ENCODE assay signal across 8 mouse cellular contexts in the genomic region with DNA sequence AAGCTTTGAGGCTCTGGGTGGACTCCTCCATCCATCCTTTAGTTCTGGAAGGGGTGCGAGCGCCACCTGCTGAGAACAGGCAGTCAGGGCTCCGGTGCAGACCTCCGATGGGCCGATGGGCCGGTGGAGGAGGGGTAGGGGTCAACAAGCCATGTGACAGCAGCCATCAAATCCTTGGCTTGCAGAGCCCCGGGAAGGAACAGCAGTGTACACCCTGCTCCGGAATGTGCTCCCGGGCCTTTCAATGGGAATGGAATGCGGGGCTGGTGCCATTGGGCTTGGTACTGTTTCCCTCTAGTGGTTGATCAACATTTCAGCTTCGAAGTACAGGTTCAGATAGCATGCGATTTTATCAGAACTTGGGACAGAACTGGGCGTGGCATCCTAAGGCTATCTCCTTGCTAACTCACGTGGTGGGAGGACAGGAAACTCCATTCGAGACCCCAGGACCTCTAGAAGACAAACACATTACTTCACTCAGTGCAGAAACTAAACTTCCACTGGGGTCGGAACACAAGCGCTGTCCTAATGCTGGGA.
A peak's percentile ranks its signal among the peaks of the same experiment; 100 is the strongest.
DNase-seq lines count a peak whose midpoint lies in the region; ATAC-seq lines count a peak whose summit lies in the region.

No protein-coding gene starts in this region.

- WGBS in embryonic facial prominence, embryonic 11.5 days: 10% methylated on average over 17 of the region's 17 CpGs
- 13% methylated on average over 17 of the region's 17 CpGs for WGBS in limb, embryonic 13.5 days
- WGBS in midbrain, embryonic 15.5 days: 16% methylated on average over 17 of the region's 17 CpGs

- peak; percentile 92 for ATAC-seq in embryonic facial prominence, embryonic 11.5 days (replicated peaks; ENCODE audit: insufficient number of reproducible peaks, low FRiP score, low TSS enrichment, low read depth)
- peak; percentile 99 for ATAC-seq in limb, embryonic 13.5 days (ENCODE audit: low FRiP score, low read depth)
- ATAC-seq in midbrain, embryonic 15.5 days (replicated peaks): peak; percentile 85

- peak overlapping the region; percentile 11; the same call in 1 of the 2 replicates for H3K4me2 ChIP-seq in embryonic facial prominence, embryonic 11.5 days (ENCODE audit: low read depth, low read length)
- H3K4me2 ChIP-seq in limb, embryonic 13.5 days (replicated peaks): peak overlapping the region; percentile 57
- peak overlapping the region; percentile 64 for H3K4me2 ChIP-seq in midbrain, embryonic 15.5 days

- no peaks in the 10 kb centered on the region for H3K9me3 ChIP-seq in embryonic facial prominence, embryonic 11.5 days (replicated peaks; ENCODE audit: control insufficient read depth, low read length)
- no peaks in the 10 kb centered on the region for H3K9me3 ChIP-seq in limb, embryonic 13.5 days
- H3K9me3 ChIP-seq in midbrain, embryonic 15.5 days: no peaks in the 10 kb centered on the region

- H3K27ac ChIP-seq in embryonic facial prominence, embryonic 11.5 days (replicated peaks; ENCODE audit: low read depth, low read length): no peak overlapping the region
- H3K27ac ChIP-seq in limb, embryonic 13.5 days: peak overlapping the region; percentile 40; the same call in 1 of the 2 replicates
- no peak overlapping the region for H3K27ac ChIP-seq in midbrain, embryonic 15.5 days

- no peaks in the 10 kb centered on the region for H3K4me1 ChIP-seq in embryonic facial prominence, embryonic 11.5 days (ENCODE audit: control insufficient read depth, insufficient read depth, low read length)
- H3K4me1 ChIP-seq in limb, embryonic 13.5 days: peaks cover 19% of the 10 kb centered on the region
- peaks cover 7% of the 10 kb centered on the region for H3K4me1 ChIP-seq in midbrain, embryonic 15.5 days

- no peaks in the 10 kb centered on the region for H3K36me3 ChIP-seq in embryonic facial prominence, embryonic 11.5 days (replicated peaks; ENCODE audit: control insufficient read depth, insufficient read depth, low read depth, low read length)
- no peaks in the 10 kb centered on the region for H3K36me3 ChIP-seq in limb, embryonic 13.5 days
- no peaks in the 10 kb centered on the region for H3K36me3 ChIP-seq in midbrain, embryonic 15.5 days (replicated peaks)

- DNase-seq in 3134 (ENCODE audit: extremely low read depth, insufficient read length, low spot score): peak; percentile 81
- DNase-seq in adrenal gland, postnatal 14 days: peak; percentile 96
- peak; percentile 93 for DNase-seq in embryonic facial prominence, embryonic 11.5 days (ENCODE audit: low spot score)
- DNase-seq in heart, adult 8-10 months (ENCODE audit: low spot score): peak; percentile 96
- peak; percentile 97 to 98 for DNase-seq in kidney, adult 8-10 months
- peak; percentile 50 to 65 for DNase-seq in spleen, postnatal 36 days (ENCODE audit: low spot score in 2 of 2)

- no peak overlapping the region for H3K9ac ChIP-seq in embryonic facial prominence, embryonic 11.5 days (replicated peaks; ENCODE audit: low read length)
- no peak overlapping the region for H3K9ac ChIP-seq in limb, embryonic 13.5 days
- H3K9ac ChIP-seq in midbrain, embryonic 15.5 days: no peak overlapping the region

- H3K27me3 ChIP-seq in embryonic facial prominence, embryonic 11.5 days (ENCODE audit: control insufficient read depth, insufficient read depth, low read length): no peaks in the 10 kb centered on the region
- H3K27me3 ChIP-seq in limb, embryonic 13.5 days: no peaks in the 10 kb centered on the region
- 0 out of 2 replicates have a peak, but pooled peaks cover 4% of the 10 kb centered on the region for H3K27me3 ChIP-seq in midbrain, embryonic 15.5 days (replicated peaks)

- H3K4me3 ChIP-seq in embryonic facial prominence, embryonic 11.5 days (ENCODE audit: low read depth, low read length): no peak overlapping the region
- H3K4me3 ChIP-seq in limb, embryonic 13.5 days: peak overlapping the region; percentile 28
- H3K4me3 ChIP-seq in midbrain, embryonic 15.5 days: peak overlapping the region; percentile 36

Comparison
In these comparisons a context has a peak if more than half of its experiments do, and no peak if none do; other contexts are left out.
1. H3K4me2 ChIP-seq: peak in every context shown above with its lines; median percentile 64 in midbrain, embryonic 15.5 days; 57 in limb, embryonic 13.5 days; 11 in embryonic facial prominence, embryonic 11.5 days.